Mouse (Mus musculus) bone marrow macrophage, adult 2 months (primary cell): ENCODE results near the gene C4b. TPM values are rescaled to one million over a fixed set of nuclear protein-coding genes. Genes with fewer than 3 reads are reported as not detected.

Experiments used
- H3K27ac ChIP-seq: 2 replicates; pipeline ENCODE4 v1.5.1; 2012; ENCODE audit warnings: low read depth, low read length; ENCODE audit not compliant: insufficient read depth
- H3K4me1 ChIP-seq: 2 replicates; pipeline ENCODE4 v1.6.1; 2012; ENCODE audit warnings: low read length; ENCODE audit not compliant: control insufficient read depth, insufficient read depth
- H3K4me3 ChIP-seq: 2 replicates; pipeline ENCODE4 v1.5.1; 2012; ENCODE audit warnings: mild to moderate bottlenecking, low read length, moderate library complexity; ENCODE audit not compliant: insufficient read depth
- CTCF ChIP-seq: IDR thresholded peaks from 2 replicates; pipeline ENCODE4 v1.5.1; 2012; ENCODE audit warnings: low read depth, mild to moderate bottlenecking, low read length, moderate library complexity
- POLR2A ChIP-seq: IDR thresholded peaks from 2 replicates; pipeline ENCODE4 v1.6.1; 2012; ENCODE audit warnings: mild to moderate bottlenecking, low read depth, low read length, borderline replicate concordance
- polyA plus RNA-seq: library from polyadenylated mRNA; stranded (reverse); fragments of >200 nt; gene quantifications from 2 replicates; pipeline ENCODE4 v1.2.4, GENCODE M21; 2012; ENCODE audit not compliant: missing spikeins, insufficient read depth, insufficient read length

C4b gene
- polyA plus RNA-seq, 1 experiment: 0.75 TPM

DNA sequence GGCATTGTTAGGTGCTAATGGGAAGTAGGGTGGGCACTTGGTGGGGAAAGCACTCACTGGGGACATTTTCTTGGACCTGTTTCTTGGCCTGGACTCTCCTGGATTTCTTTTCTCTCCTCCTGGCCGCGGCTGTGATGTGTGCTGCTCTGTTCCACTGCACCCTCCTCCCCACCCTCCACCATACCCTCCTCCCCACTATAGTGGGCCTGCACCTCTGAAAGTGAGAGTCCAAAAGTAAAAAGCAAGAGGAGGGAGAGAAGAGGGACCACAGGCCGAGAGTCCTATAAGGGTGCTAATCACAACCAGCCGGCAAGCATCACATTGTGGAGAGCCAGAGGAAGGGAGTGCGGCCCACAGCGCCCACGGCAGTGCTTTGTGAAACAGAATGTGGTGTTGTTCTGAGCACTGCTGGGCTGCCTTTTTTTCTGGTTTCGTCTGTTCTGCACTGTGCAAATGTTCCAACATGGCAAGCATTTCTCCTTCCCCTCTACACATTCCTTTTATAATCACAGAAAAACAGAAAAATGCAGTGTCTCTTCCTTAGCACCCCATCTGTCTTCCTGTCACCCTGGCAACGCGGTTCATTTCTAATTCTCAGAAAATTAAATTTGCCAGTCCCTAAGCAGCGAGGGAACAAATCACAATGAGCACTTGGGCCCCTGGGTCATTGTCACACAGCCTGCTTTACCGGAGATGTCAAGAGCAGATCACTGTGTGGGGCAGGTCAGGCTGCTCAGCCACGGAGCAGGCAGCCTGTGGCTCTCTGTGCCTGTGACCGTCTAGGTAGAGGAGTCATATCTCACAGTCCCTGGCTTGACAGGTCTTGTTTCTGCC, 43.9 kb downstream of the C4b start:
- Histone ChIP-seq H3K4me3 (no peak overlapping the region), H3K27ac (no peak overlapping the region), H3K4me1 (no peaks in the 10 kb centered on the region)
- no peak for TF ChIP-seq POLR2A
- no peak for TF ChIP-seq CTCF

DNA sequence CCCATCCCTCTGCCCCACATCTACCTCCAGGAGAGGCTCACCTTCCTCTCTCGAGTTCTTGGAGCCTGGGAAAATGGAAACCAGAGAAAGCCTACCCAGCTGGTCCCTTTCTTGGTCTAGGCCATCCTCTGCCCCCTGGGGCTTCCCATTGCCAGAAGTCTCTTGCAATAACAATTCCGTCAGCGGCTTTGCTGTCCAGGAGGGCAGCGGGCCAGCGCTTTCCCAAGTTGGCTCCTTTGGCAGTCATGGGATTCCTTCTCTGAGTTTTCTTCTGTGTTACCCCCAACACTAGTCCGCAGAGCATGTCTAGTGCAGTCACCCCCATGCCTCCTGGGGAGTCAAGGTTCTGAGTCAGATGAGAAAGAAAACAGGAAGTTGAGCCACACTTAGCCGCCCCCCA, 50.8 kb downstream of the C4b start:
- H3K4me1 ChIP-seq: peaks cover 2% of the 10 kb centered on the region; the same call in 1 of the 2 replicates
- no peak overlapping the region for H3K4me3 ChIP-seq
- TF ChIP-seq POLR2A: no peak
- H3K27ac ChIP-seq: no peak overlapping the region

DNA sequence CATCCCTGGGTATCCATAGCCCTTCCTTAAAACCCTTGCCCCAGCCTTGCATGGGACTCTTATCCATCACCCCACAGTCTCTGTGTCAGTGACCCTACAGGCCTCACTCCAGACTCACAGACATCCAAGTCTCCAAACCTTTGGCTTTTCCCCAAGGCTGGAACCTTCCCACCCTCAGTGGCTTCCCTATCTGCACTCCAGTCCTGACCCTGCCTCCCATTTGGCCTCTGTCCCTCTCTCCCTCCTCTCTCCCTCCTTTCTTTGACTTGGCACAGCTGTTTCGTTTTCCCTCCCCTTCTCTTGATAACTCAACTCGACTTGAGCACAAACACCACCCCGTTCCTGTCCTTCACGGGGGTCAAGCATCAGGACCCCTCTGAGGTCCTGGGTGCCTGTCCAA, 53.2 kb downstream of the C4b start:
- TF ChIP-seq POLR2A: no peak
- TF ChIP-seq CTCF: no peak
- peaks cover 9% of the 10 kb centered on the region for H3K4me1 ChIP-seq
- no peak overlapping the region for H3K27ac ChIP-seq
- H3K4me3 ChIP-seq: no peak overlapping the region

DNA sequence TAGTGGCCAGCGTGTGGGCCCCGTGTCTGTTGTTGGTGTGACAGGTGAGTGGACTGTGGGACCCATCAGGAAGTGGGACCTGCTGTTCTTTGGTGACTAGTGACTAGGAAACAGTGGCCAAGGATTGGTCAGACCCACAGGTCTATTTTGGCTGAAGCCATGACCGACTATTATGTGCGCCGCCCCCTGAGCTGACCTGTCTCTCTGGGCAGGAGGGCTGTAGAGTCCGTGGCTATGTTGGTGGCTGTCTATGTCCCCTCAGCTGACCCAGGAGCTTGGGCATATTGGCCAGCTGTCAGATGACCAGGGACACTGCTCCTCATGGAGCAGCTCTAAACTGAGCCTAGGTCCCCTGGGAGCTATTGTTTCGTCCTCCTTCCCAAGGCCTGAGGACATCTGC, 54.8 kb downstream of the C4b start:
- TF ChIP-seq POLR2A (no peak), CTCF (no peak)
- peaks cover 25% of the 10 kb centered on the region for H3K4me1 ChIP-seq
- no peak overlapping the region for H3K27ac ChIP-seq
- H3K4me3 ChIP-seq: no peak overlapping the region

DNA sequence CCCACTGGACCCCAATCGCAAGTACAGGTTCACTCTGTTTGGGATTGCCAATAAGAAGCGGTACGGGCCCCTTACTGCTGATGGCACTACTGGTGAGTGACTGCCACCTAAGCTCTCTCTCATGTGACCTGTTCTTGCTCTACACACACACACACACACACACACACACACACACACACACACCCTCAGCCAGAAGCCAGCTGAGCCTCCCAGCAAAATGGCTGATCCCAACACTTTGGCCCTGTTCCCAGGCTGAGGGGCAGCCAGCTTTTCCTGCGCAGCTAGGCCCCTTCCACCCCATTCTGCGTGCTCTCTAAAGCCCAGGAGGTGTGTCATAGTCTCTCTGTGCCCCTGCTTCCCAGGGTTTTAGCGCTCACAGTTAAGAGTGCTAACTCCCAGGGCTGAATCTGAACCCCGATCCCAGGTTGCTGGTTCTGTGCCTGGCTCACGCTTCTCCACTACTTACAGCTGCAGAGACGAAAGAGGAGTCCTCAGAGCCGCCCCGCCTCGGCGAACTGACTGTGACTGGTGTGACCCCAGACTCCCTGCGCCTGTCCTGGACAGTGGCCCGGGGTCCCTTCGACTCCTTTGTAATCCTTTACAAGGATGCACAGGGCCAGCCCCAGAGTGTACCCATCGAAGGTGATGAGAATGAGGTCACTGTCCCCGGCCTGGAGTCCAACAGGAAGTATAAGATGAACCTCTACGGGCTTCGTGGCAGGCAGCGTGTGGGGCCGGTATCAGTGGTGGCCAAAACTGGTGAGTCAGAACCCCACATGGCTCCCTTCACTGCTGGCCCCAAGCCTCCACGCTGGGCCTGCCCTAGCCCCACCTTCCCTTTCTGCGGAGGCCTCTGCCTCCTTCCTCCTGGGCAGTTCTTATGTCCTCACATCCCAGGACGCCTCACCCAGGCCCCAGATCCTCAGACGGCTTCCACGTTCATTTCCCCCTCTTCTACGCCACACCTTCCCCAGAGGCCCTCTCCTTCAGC, 58.3 kb downstream of the C4b start:
- no peak for TF ChIP-seq POLR2A
- no peak for TF ChIP-seq CTCF
- peaks cover 26% of the 10 kb centered on the region for H3K4me1 ChIP-seq
- H3K27ac ChIP-seq: no peak overlapping the region
- no peak overlapping the region for H3K4me3 ChIP-seq

DNA sequence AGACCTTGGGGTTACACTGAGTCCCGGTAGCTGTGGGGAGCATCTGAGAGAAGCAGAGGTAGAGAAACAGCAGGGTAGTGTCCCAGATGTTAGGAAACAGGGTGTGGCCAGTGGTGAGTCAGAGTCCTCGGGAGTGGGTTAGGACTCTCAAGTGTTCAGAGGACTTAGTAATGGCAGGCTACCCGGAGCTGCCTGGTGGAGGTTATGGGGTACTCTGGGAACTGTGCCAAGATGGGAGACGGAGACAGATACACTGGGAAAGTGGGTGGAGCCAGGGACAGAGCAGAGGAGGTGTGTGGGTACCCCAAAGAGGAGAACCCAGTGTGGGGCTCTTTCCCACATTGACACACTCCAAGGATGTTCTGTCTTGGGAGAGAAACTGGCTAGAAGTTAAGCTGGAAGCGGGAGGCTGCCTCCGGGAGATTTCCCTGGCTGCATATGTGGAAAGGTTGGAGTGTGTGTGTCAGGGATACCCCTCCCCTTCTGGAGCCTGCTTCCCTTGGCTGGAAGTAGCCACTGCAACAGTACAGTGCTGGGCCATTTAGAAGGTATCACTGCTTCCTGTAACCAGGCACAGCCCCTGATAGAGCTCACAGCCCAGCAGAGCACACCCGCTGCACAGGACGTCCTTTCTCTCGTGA, 59.3 kb downstream of the C4b start:
- H3K27ac ChIP-seq: no peak overlapping the region
- H3K4me1 ChIP-seq: peaks cover 26% of the 10 kb centered on the region
- TF ChIP-seq POLR2A: no peak
- TF ChIP-seq CTCF: no peak
- no peak overlapping the region for H3K4me3 ChIP-seq

DNA sequence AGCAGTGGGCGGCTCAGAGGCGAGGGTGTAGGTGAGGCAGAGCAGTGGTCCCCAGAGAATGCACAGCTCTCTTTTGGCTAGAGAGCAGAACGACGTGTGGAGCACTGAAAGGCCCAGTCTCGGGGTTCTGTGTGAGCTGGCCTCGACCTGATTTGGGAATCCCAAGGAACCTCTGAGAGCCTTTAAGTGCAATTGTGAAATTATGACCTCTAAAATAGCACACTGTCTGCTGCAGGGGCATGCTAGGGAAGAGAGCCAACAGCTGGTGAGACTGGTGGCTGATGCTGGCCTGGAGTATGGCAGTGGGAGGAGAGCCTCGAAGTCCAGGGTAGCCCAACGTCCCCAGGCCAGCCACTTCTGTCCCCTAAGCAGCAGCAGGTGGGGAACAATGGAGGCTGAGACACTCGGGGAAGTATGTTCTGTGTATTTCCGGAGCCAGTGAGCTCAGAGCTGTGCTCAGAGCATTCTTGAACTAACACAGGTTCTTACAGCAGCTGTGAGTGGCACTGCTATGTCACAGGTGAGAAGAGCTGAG, 59.9 kb downstream of the C4b start:
- Histone ChIP-seq H3K4me1 (peaks cover 26% of the 10 kb centered on the region), H3K4me3 (no peak overlapping the region), H3K27ac (no peak overlapping the region)
- TF ChIP-seq CTCF: no peak
- TF ChIP-seq POLR2A: no peak

DNA sequence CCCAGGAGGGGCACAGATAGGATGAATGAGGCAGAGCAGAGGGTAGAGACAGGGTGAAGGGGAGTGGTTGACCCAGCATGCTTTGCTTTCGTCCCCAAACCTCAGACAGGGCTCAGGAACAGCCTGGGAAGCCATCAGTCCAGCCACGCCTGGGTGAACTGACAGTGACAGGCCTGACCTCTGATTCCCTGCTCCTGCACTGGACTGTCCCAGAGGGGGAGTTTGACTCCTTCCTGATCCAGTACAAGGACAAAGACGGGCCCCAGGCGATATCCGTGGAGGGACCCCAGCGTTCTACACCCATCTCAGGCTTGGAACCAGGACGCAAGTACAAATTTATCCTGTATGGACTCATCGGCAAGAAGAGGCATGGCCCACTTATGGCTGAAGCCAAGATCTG, 60.5 kb downstream of the C4b start:
- Histone ChIP-seq H3K4me3 (no peak overlapping the region), H3K4me1 (peaks cover 26% of the 10 kb centered on the region), H3K27ac (no peak overlapping the region)
- TF ChIP-seq POLR2A: no peak
- TF ChIP-seq CTCF: no peak

DNA sequence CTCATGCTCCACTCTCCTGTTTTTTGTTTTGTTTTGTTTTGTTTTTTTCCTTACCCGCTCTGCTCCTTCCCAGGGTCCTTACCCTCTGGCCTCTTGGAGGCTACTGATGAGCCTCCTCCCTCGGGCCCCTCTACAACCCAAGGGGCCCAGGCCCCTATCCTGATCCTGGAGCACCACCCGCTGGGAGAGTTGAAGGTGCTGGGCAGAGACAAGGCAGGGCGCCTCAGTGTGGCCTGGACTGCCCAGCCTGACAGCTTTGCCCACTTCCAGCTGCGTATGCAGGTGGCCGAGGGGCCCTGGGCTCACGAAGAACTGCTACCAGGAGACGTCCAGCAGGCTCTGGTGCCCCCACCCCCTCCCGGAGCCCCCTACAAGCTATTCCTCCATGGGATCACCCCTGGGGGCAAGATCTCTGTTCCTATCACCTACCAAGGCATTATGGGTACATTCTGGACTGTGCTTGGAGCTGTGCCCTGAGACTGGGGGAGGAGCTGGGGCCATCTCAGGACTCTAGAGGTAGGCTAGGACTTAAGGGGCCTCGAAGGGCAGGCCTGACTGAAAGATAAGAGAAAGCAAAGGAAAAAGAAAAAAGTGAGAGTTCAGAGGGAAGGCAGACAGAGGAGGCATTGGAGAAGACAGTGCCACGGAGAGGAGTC, 61.7 kb downstream of the C4b start:
- Histone ChIP-seq H3K4me3 (no peak overlapping the region), H3K27ac (no peak overlapping the region), H3K4me1 (peaks cover 26% of the 10 kb centered on the region)
- TF ChIP-seq CTCF (no peak), POLR2A (no peak)
